Mouse (Mus musculus) limb, embryonic 15.5 days (tissue): ENCODE measurements at regions not wholly inside any gene's neighbourhood (a gene's known extent, or its start where the extent isn't known, plus 50 kb on each side); places are given as distances from the start of the nearest gene placed in this dataset.

Experiments
- ATAC-seq: fragments of 200-750 bp; cut with Nextera tagmentation; 2 replicates; pipeline ENCODE4 v1.8.0; 2017; ENCODE audit warnings: low read depth, moderate TSS enrichment; ENCODE audit not compliant: insufficient number of reproducible peaks, low FRiP score, low TSS enrichment
- H3K27ac ChIP-seq: fragments of 300-500 bp; sonication (generic); 2 replicates; pipeline ENCODE4 v1.5.1; 2015; ENCODE audit warnings: moderate library complexity, mild to moderate bottlenecking, inconsistent platforms
- H3K27me3 ChIP-seq: fragments of 300-500 bp; sonication (generic); 2 replicates; pipeline ENCODE4 v1.6.1; 2015; ENCODE audit warnings: inconsistent platforms
- H3K36me3 ChIP-seq: fragments of 300-500 bp; sonication (generic); 2 replicates; pipeline ENCODE4 v1.6.1; 2015; ENCODE audit warnings: inconsistent platforms
- H3K4me1 ChIP-seq: fragments of 300-500 bp; sonication (generic); 2 replicates; pipeline ENCODE4 v1.6.1; 2015; ENCODE audit warnings: inconsistent platforms
- H3K4me2 ChIP-seq: fragments of 300-500 bp; sonication (generic); 2 replicates; pipeline ENCODE4 v1.6.1; 2015; ENCODE audit warnings: mild to moderate bottlenecking, inconsistent platforms
- H3K4me3 ChIP-seq: fragments of 300-500 bp; sonication (generic); 2 replicates; pipeline ENCODE4 v1.5.1; 2015; ENCODE audit warnings: mild to moderate bottlenecking, inconsistent platforms
- H3K9ac ChIP-seq: fragments of 300-500 bp; sonication (generic); 2 replicates; pipeline ENCODE4 v1.6.1; 2015; ENCODE audit warnings: inconsistent platforms
- H3K9me3 ChIP-seq: fragments of 300-500 bp; sonication (generic); 2 replicates; pipeline ENCODE4 v1.6.1; 2016; ENCODE audit warnings: inconsistent platforms
- WGBS: fragments of 180-500 bp; shearing (Covaris S2); methylation state at CpG from one replicate; pipeline ENCODE4 v1.1.7; 2015; 5-methylcytosine and 5-hydroxymethylcytosine counted together

DNA sequence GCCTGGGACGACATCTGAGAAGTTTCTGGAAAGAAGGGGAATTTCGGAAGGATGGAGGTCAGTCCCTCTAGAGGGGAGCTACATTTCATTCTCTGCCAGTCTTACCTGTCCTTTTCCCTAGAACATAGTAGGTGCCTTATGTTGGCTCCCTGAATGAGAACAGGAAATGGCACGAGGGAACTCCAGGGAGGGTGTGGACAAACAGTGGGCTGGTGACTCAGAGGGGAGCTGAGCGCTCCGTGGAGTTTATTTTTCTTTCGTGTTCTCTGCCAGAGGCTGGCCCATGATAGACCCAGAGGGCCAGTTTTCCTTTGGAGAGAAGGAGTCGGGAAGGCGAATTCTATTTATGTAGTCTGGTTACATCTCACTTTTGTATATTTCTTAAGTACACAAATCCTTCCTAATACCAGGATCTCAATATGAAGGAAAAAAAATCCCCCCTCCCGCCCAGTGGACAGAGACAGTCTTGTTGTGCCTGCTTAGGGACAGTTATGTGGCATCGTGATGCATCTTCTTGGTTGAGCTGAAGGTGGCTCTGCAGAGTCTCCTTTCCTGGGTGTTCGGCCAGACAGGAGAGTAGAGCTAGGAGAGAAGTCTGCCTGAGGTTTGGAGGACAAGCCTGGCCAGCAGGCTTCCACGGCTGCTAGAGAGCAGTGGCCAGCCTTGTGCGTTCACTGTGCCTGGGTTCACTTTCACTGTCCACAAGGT is 84.3 kb upstream of the Rbpj start:
- ATAC-seq, result no peak
- H3K27me3 ChIP-seq, result 0 out of 2 replicates have a peak, but pooled peaks cover 14% of the 10 kb centered on the region

DNA sequence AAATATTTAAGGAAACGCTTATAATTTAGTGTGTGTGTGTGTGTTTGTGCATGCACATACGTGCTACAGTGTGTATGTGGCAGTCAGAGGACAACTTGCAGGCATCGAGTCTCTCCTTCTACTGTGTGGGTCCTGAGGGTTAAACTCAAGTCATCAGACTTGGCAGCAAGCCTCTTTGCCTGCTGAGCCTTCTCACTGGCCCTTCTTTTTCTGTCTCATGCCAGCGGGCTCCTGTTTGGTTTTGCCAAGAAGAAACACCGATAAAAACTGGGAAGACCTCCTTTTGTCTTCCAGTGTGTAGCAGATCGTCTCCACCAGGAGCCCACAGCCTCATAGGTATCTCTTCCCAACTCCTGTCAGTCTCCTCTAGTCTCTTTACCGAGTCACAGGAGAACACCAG is 81.9 kb upstream of the Rbpj start:
- no peak for ATAC-seq
- 91% methylated on average over 7 of the region's 7 CpGs for WGBS
- Histone ChIP-seq H3K36me3 (no peaks in the 10 kb centered on the region), H3K9me3 (no peaks in the 10 kb centered on the region), H3K9ac (no peak overlapping the region), H3K27ac (no peak overlapping the region), H3K4me2 (no peak overlapping the region), H3K27me3 (0 out of 2 replicates have a peak, but pooled peaks cover 8% of the 10 kb centered on the region), H3K4me3 (no peak overlapping the region), H3K4me1 (peaks cover 34% of the 10 kb centered on the region)

More for the DNA sequence above, 84.3 kb upstream of the Rbpj start:
- no peaks in the 10 kb centered on the region for H3K36me3 ChIP-seq
- no peaks in the 10 kb centered on the region for H3K9me3 ChIP-seq
- 0 out of 2 replicates have a peak overlapping the region, but pooled peaks have one; percentile 22 for H3K27ac ChIP-seq
- H3K4me1 ChIP-seq, result peaks cover 56% of the 10 kb centered on the region
- H3K4me3 ChIP-seq, result no peak overlapping the region
- WGBS, result 54% methylated on average over 13 of the region's 13 CpGs
- 0 out of 2 replicates have a peak overlapping the region, but pooled peaks have one; percentile 1 for H3K4me2 ChIP-seq
- no peak overlapping the region for H3K9ac ChIP-seq

DNA sequence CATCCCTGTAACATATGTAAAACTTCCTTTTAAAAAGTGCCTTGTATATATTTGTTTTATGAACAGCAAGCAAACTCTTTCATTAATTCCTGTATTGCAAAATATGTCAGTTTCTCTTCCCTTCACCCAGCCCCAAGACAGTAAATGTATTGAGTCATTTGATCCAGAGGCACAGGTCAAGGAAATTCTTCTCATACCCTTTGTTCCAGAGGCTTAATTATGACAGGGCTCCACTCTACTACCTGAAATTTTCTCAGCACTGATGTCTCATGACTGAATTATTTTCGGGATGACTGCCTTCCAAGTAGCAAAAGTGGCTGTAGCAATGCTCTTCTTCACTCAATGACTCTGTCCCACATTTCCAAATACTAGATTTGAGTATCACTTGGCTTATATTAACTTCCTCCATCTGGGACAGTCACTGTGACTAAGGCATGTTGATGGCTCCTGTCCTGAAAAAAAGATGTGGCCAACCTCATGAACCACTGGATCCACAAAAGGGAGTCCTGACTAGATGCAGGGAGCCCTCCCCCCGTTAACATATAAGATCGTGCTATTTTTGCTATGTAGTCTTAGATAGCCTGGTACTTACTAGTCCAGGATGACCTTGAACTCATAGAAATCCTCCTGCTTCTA is 80.3 kb upstream of the Rbpj start:
- Histone ChIP-seq H3K27me3 (0 out of 2 replicates have a peak, but pooled peaks cover 8% of the 10 kb centered on the region), H3K9ac (no peak overlapping the region), H3K4me2 (no peak overlapping the region), H3K4me1 (peaks cover 18% of the 10 kb centered on the region), H3K9me3 (no peaks in the 10 kb centered on the region), H3K4me3 (no peak overlapping the region), H3K27ac (no peak overlapping the region), H3K36me3 (no peaks in the 10 kb centered on the region)
- 88% methylated on average over 3 of the region's 3 CpGs for WGBS
- ATAC-seq, result no peak

DNA sequence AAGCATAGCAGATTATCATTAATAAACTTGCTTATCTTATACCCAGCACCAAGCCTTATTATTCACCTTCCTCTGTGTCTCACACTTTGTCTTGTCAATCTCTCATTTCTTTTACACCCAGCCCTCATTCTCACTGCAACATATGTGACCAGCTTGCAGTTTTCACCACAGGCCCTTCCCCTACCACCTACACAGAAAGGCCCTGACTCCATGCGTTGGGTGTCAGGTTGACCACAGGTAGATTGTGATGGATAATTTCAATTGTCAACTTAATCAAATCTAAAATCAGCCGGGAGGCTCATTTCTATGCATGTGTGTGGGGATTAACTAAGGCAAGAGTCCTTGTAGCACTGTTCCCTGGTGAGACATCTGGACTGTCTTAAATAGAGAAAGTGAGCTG is 72.4 kb upstream of the Rbpj start:
- Histone ChIP-seq H3K27ac (no peak overlapping the region), H3K36me3 (no peaks in the 10 kb centered on the region), H3K9ac (no peak overlapping the region), H3K4me3 (no peak overlapping the region), H3K4me1 (no peaks in the 10 kb centered on the region), H3K27me3 (no peaks in the 10 kb centered on the region), H3K9me3 (no peaks in the 10 kb centered on the region), H3K4me2 (no peak overlapping the region)
- no peak for ATAC-seq
- 80% methylated on average over 2 of the region's 2 CpGs for WGBS

DNA sequence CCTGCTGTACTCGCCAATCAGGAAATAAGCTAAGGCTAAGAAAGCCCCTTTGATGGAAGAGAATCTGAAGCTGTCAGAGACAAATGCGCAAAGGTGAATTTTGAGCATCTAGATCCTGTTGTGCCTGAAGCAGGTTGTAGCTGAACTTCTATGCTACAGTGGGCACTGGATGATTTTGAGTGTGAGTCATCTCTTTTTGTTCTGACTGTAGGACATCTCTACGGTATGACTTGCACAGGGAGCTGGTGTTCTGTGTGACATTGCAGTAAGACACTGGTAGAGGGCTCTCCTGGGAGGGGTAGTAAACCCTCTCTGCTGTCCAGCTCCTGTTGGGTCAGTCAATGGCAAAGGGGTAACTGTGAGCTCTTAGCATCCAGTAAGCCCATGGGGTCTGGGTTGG is 71.4 kb upstream of the Rbpj start:
- Histone ChIP-seq H3K4me2 (no peak overlapping the region), H3K9me3 (no peaks in the 10 kb centered on the region), H3K27me3 (no peaks in the 10 kb centered on the region), H3K4me3 (no peak overlapping the region), H3K9ac (no peak overlapping the region), H3K4me1 (peaks cover 3% of the 10 kb centered on the region; the same call in 1 of the 2 replicates), H3K27ac (no peak overlapping the region), H3K36me3 (no peaks in the 10 kb centered on the region)
- 90% methylated on average over 3 of the region's 3 CpGs for WGBS
- no peak for ATAC-seq

DNA sequence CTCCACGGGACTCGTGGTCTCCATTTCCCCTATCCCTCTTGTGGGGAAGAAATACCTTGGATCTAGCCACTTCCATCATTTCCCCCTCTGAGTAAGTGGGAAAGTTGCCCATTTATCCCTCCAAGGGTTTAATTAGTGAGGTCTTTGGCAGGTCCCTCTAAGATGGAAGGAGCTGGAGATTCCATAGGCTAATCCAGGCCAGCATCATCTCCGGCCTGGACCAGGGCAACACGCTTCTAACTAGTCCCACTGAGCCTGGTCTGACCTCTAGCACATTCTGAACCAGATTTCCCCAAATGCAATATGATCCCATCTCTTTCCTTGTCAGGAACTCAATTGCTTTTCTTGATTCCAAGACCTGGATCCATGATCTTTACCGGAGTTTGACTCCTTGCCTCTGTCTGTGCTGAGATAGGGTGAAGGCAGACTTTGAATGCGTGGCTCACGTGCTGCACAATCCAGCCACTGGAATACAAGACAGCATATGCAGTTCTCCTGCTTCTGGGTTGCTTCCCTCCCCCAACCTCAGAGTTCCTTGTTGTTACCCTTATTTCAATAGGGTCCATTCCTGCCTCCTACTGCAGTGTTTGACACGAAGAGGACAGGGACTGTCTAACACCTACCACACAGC is 67.4 kb upstream of the Rbpj start:
- Histone ChIP-seq H3K9me3 (no peaks in the 10 kb centered on the region), H3K27me3 (no peaks in the 10 kb centered on the region), H3K27ac (0 out of 2 replicates have a peak overlapping the region, but pooled peaks have one; percentile 5), H3K36me3 (no peaks in the 10 kb centered on the region), H3K4me1 (peaks cover 3% of the 10 kb centered on the region; the same call in 1 of the 2 replicates), H3K4me2 (no peak overlapping the region), H3K9ac (no peak overlapping the region), H3K4me3 (no peak overlapping the region)
- ATAC-seq, result no peak
- WGBS, result 74% methylated on average over 8 of the region's 8 CpGs

DNA sequence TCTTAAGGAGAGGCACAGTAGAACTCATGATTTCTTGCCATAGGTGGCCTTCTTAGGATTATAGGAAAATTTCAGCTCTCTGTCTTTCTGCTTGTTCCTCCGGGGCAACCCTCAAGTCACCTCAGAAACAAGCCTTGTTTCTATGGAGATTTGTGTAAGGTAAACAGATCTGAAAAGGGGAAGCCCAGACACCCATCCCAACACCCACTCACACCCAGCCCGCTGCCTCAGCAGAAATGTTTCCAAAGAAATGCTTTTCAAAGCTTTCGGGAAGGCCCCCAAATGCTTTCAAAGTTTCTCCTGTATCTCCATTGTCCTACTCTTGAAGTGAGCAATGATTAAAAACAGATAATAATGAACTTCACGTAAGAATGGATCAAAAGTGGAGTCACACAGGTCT is 64.9 kb upstream of the Rbpj start:
- 67% methylated on average over 4 of the region's 4 CpGs for WGBS
- Histone ChIP-seq H3K27ac (no peak overlapping the region), H3K9ac (no peak overlapping the region), H3K4me1 (peaks cover 3% of the 10 kb centered on the region; the same call in 1 of the 2 replicates), H3K9me3 (no peaks in the 10 kb centered on the region), H3K27me3 (no peaks in the 10 kb centered on the region), H3K36me3 (no peaks in the 10 kb centered on the region), H3K4me3 (no peak overlapping the region), H3K4me2 (no peak overlapping the region)
- ATAC-seq, result no peak

DNA sequence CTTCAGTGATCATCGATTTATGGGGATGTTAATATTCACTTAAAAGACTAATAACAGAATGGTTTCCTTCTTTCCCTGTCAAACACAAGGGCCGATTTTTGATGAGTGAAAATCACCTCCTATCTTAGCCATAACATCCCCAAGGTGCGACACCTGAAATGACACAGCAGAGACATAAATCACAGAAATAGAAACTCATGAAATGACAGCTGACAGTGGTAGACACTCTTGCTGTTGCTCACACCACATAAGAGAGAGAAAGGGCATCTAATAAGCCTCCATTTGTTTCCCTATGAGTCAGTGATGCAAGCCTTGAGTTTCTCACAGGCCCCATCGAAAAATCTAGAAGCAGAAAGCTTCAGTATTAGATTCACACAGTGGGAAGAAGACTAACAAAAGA is 63.9 kb upstream of the Rbpj start:
- Histone ChIP-seq H3K9me3 (no peaks in the 10 kb centered on the region), H3K4me2 (no peak overlapping the region), H3K9ac (no peak overlapping the region), H3K4me3 (no peak overlapping the region), H3K36me3 (no peaks in the 10 kb centered on the region), H3K27me3 (no peaks in the 10 kb centered on the region), H3K27ac (no peak overlapping the region), H3K4me1 (peaks cover 3% of the 10 kb centered on the region; the same call in 1 of the 2 replicates)
- ATAC-seq, result no peak
- 79% methylated on average over 4 of the region's 4 CpGs for WGBS

DNA sequence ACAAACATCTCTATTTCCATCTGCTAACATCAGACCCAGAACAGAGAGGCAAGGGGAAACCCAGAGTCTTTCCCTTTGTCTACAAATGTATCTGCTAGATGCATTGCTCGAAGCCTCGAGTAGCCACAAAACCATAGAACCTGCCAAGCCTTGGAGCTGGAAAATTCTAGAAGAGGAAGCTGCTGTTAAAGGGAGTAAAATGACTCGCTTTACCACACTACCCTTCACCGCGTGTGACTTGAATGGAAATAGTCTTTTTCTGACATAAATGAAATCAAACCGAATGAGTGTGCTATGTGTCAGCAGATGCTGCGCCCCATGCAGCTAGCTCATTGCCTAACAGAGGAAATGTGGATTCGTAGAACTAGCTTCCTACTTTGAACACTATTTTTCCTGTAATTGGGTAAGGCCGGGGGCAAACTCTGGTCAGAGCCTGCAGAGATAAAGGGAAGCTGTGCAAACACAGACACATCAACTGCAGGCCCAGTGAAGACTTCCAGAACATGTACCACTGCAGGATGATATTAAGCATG is 63.3 kb upstream of the Rbpj start:
- H3K27ac ChIP-seq, result no peak overlapping the region
- H3K36me3 ChIP-seq, result no peaks in the 10 kb centered on the region
- H3K9me3 ChIP-seq, result no peaks in the 10 kb centered on the region
- H3K9ac ChIP-seq, result no peak overlapping the region
- peaks cover 3% of the 10 kb centered on the region for H3K4me1 ChIP-seq
- no peaks in the 10 kb centered on the region for H3K27me3 ChIP-seq
- 77% methylated on average over 9 of the region's 9 CpGs for WGBS
- H3K4me2 ChIP-seq, result no peak overlapping the region
- ATAC-seq, result no peak
- H3K4me3 ChIP-seq, result no peak overlapping the region

DNA sequence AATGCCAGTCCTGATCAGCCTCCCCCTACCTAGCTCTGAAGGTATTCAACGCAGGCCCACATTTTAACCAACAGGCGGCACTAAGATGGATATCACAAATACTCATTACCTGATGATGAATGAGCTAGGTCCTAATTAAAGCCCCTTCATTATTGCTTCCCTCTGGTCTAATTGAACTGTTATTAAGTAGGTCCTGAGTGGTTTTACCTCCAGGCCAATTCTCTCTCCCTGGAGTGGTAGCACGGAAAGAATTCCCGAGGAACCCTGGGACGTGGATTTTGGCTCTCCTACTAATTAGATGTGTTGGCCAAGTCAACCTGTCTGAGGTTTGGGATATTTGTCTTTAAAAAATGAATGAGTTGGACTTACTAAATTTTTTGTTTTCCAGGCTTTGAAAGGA is 60.0 kb upstream of the Rbpj start:
- no peak overlapping the region for H3K4me3 ChIP-seq
- H3K27me3 ChIP-seq, result no peaks in the 10 kb centered on the region
- 37% methylated on average over 5 of the region's 5 CpGs for WGBS
- H3K27ac ChIP-seq, result no peak overlapping the region
- H3K4me2 ChIP-seq, result no peak overlapping the region
- no peaks in the 10 kb centered on the region for H3K36me3 ChIP-seq
- no peak for ATAC-seq
- H3K4me1 ChIP-seq, result no peaks in the 10 kb centered on the region; the same call in 1 of the 2 replicates
- H3K9ac ChIP-seq, result no peak overlapping the region
- H3K9me3 ChIP-seq, result no peaks in the 10 kb centered on the region

DNA sequence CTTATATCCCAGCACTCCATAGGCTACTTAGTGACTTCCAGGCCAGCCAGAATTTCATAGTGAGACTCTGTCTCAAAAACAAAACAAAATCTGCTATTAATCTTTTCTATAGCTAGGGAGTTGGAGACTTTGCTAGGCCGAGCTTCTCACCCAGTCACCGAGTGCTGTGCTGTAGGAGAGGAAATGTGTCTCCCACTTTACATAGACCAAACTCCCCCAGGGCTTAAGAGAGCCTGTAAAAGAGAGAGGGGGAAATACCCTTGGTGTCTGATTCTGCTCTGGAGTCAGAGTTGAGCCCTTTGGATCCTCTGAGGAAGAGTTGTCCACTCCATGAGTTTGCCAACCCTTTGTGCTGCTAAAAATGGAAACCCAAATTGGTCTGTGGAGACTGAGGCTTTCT is 58.3 kb upstream of the Rbpj start:
- Histone ChIP-seq H3K36me3 (no peaks in the 10 kb centered on the region), H3K9me3 (no peaks in the 10 kb centered on the region), H3K4me1 (no peaks in the 10 kb centered on the region; the same call in 1 of the 2 replicates), H3K4me2 (no peak overlapping the region), H3K27me3 (no peaks in the 10 kb centered on the region), H3K27ac (no peak overlapping the region), H3K9ac (no peak overlapping the region), H3K4me3 (no peak overlapping the region)
- WGBS, result 58% methylated on average over 2 of the region's 2 CpGs
- no peak for ATAC-seq

DNA sequence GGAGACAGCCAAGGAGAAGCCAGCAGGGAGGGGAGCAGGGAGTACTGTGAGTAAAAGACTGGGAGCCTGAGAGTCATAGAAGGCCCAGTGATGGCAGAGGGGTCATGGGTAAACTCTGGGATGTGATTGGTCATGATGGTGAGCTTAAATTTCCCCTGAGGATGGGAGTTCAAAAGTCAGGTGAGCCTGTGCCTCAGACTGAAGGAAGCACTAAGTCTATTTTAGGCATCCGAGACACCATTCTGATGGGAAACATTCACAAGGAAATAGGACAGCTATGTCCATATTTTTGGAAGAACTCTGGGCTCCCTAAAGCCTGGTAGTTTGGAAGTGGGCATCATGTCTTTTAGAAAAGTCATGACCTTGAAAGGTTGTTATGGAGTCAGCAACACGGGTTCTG is 57.7 kb upstream of the Rbpj start:
- Histone ChIP-seq H3K4me1 (no peaks in the 10 kb centered on the region; the same call in 1 of the 2 replicates), H3K9ac (no peak overlapping the region), H3K27ac (no peak overlapping the region), H3K4me3 (no peak overlapping the region), H3K4me2 (no peak overlapping the region), H3K27me3 (no peaks in the 10 kb centered on the region), H3K36me3 (no peaks in the 10 kb centered on the region), H3K9me3 (no peaks in the 10 kb centered on the region)
- 85% methylated on average over 2 of the region's 2 CpGs for WGBS
- no peak for ATAC-seq
